Mouse (Mus musculus): ENCODE results near the gene Zfp663. TPM values are rescaled to one million over a fixed set of nuclear protein-coding genes. Genes with fewer than 3 reads are reported as not detected.

Zfp663 gene
- total RNA-seq, 1 experiment: not detected

DNA sequence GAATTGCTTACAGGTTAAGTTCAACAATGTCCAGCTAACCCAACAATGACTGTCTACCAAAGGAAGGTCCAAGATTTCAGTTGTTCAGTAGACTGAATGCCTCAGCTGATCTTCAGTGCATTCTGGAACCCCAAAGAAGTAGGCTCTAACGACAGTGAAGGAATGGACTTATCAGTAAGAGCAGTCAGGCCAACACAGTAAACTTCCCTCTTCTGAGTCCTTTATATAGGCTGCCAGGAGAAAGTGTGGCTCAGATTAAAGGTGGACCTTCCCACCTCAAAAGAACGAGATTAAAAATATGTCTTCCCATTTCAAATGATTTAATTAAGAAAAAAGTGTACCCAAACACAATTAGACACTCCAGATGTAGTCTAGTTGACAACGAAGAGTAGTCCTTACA is 1.8 kb upstream of the Zfp663 start:
- Histone ChIP-seq H3K36me3 (ENCODE audit: control insufficient read depth, insufficient read depth, low read length, poor library complexity, severe bottlenecking) (no peaks in the 10 kb centered on the region), H3K9me3 (ENCODE audit: control insufficient read depth, insufficient read depth, low read depth, low read length) (no peaks in the 10 kb centered on the region), H3K9ac (ENCODE audit: insufficient read depth, low read depth, low read length, poor library complexity, severe bottlenecking) (no peak overlapping the region), H3K4me3 (ENCODE audit: insufficient read depth in 1 of 2, low read depth in 1 of 2, low read length in 2 of 2, poor library complexity in 1 of 2, severe bottlenecking in 1 of 2) (no peak overlapping the region), H3K4me1 (ENCODE audit: control insufficient read depth in 2 of 2, insufficient read depth in 2 of 2, low read length in 2 of 2, poor library complexity in 1 of 2) (peaks cover 0 to 12% of the 10 kb centered on the region in 2 experiments; a peak in 1 of 4 replicates), H3K27ac (ENCODE audit: insufficient read depth, low read depth, low read length, poor library complexity, severe bottlenecking) (no peak overlapping the region)
- TF ChIP-seq CHD2 (IDR thresholded peaks at IDR 0.05; ENCODE audit: low read depth, low read length) (no peak), HCFC1 (IDR thresholded peaks at IDR 0.05; ENCODE audit: borderline replicate concordance, insufficient read depth, low read length) (no peak), MAFK (IDR thresholded peaks at IDR 0.05; ENCODE audit: insufficient read depth, low read depth, low read length) (no peak), ZC3H11A (IDR thresholded peaks at IDR 0.05; ENCODE audit: borderline replicate concordance, low read depth, low read length) (no peak), ZNF384 (IDR thresholded peaks at IDR 0.05; ENCODE audit: low read depth, low read length) (no peak)
- no peak for DNase-seq (ENCODE audit: low read depth, low spot score)
- in situ Hi-C loops (cut with MboI; ENCODE audit: low sequenced_read_pairs in 2 of 2, unreplicated experiment in 2 of 2): no loop called here

GRCm38 (mm10) chr2:165367868-165368439 is 575 bp downstream of the Zfp663 start:
- no peak for TF ChIP-seq MAFK (IDR thresholded peaks at IDR 0.05; ENCODE audit: insufficient read depth, low read depth, low read length)
- Histone ChIP-seq H3K4me1 (ENCODE audit: control insufficient read depth in 2 of 2, insufficient read depth in 2 of 2, low read length in 2 of 2, poor library complexity in 1 of 2) (peaks cover 0 to 20% of the 10 kb centered on the region in 2 experiments; a peak in 2 of 4 replicates), H3K36me3 (ENCODE audit: control insufficient read depth, insufficient read depth, low read length, poor library complexity, severe bottlenecking) (no peaks in the 10 kb centered on the region), H3K9ac (ENCODE audit: insufficient read depth, low read depth, low read length, poor library complexity, severe bottlenecking) (no peak overlapping the region), H3K4me3 (ENCODE audit: insufficient read depth in 1 of 2, low read depth in 1 of 2, low read length in 2 of 2, poor library complexity in 1 of 2, severe bottlenecking in 1 of 2) (peak overlapping the region; percentile 53 to 60; a peak in 3 of 4 replicates), H3K9me3 (ENCODE audit: control insufficient read depth, insufficient read depth, low read depth, low read length) (no peaks in the 10 kb centered on the region), H3K27ac (ENCODE audit: insufficient read depth, low read depth, low read length, poor library complexity, severe bottlenecking) (no peak overlapping the region)
- peak; percentile 66 for DNase-seq (ENCODE audit: low read depth, low spot score)
- in situ Hi-C loops (cut with MboI; ENCODE audit: low sequenced_read_pairs in 2 of 2, unreplicated experiment in 2 of 2): no loop called here

DNA sequence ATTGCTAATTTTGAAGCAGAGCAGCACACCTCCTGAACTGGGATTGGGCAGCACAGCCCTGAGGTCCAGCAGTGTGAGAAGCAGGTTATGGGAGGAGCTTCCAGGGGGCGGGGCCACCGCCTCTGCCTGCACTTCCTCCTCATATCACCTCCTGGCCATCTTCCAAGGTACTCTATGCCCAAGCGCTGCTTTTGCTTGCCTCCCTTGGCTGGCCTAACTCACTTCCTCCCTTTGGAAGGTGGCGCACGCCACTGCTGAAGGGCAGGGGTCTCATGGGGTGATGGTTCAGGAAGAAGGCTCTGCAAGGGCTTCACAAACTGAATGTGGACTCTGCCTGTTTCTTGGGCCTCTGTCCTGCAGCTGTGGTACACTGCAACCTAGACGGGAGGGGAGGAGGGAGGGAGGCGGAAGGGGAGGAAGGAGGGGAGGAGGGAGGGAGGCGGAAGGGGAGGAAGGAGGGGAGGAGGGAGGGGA is 1.4 kb downstream of the Zfp663 start:
- in situ Hi-C loops (cut with MboI; ENCODE audit: low sequenced_read_pairs in 2 of 2, unreplicated experiment in 2 of 2): no loop called here
- Histone ChIP-seq H3K9ac (ENCODE audit: insufficient read depth, low read depth, low read length, poor library complexity, severe bottlenecking) (no peak overlapping the region), H3K9me3 (ENCODE audit: control insufficient read depth, insufficient read depth, low read depth, low read length) (no peaks in the 10 kb centered on the region), H3K4me3 (ENCODE audit: insufficient read depth in 1 of 2, low read depth in 1 of 2, low read length in 2 of 2, poor library complexity in 1 of 2, severe bottlenecking in 1 of 2) (no peak overlapping the region), H3K27ac (ENCODE audit: insufficient read depth, low read depth, low read length, poor library complexity, severe bottlenecking) (no peak overlapping the region), H3K4me1 (ENCODE audit: control insufficient read depth in 2 of 2, insufficient read depth in 2 of 2, low read length in 2 of 2, poor library complexity in 1 of 2) (peaks cover 0 to 20% of the 10 kb centered on the region in 2 experiments; a peak in 2 of 4 replicates), H3K36me3 (ENCODE audit: control insufficient read depth, insufficient read depth, low read length, poor library complexity, severe bottlenecking) (no peaks in the 10 kb centered on the region)
- no peak for DNase-seq (ENCODE audit: low read depth, low spot score)
- TF ChIP-seq HCFC1 (IDR thresholded peaks at IDR 0.05; ENCODE audit: borderline replicate concordance, insufficient read depth, low read length) (no peak), CHD2 (IDR thresholded peaks at IDR 0.05; ENCODE audit: low read depth, low read length) (no peak), ZNF384 (IDR thresholded peaks at IDR 0.05; ENCODE audit: low read depth, low read length) (no peak), MAFK (IDR thresholded peaks at IDR 0.05; ENCODE audit: insufficient read depth, low read depth, low read length) (no peak)

- Histone ChIP-seq H3K4me3 (ENCODE audit: insufficient read depth in 1 of 2, low read depth in 1 of 2, low read length in 2 of 2, poor library complexity in 1 of 2, severe bottlenecking in 1 of 2) (peak overlapping the region in 1 of 2 experiments; percentile 27; a peak in 1 of 4 replicates), H3K4me1 (ENCODE audit: control insufficient read depth in 2 of 2, insufficient read depth in 2 of 2, low read length in 2 of 2, poor library complexity in 1 of 2) (peaks cover 0 to 20% of the 10 kb centered on the region in 2 experiments; a peak in 2 of 4 replicates), H3K9me3 (ENCODE audit: control insufficient read depth, insufficient read depth, low read depth, low read length) (no peaks in the 10 kb centered on the region), H3K27ac (ENCODE audit: insufficient read depth, low read depth, low read length, poor library complexity, severe bottlenecking) (no peak overlapping the region), H3K36me3 (ENCODE audit: control insufficient read depth, insufficient read depth, low read length, poor library complexity, severe bottlenecking) (no peaks in the 10 kb centered on the region), H3K9ac (ENCODE audit: insufficient read depth, low read depth, low read length, poor library complexity, severe bottlenecking) (peak overlapping the region; percentile 28; the same call in 1 of the 2 replicates)
- in situ Hi-C loops (cut with MboI; ENCODE audit: low sequenced_read_pairs in 2 of 2, unreplicated experiment in 2 of 2): loop anchor here in 1 of 2 experiments (5.0 kb wide), 1 partner anchor 287 kb away; no protein-coding TSS in a partner anchor
- no peak for TF ChIP-seq HCFC1 (IDR thresholded peaks at IDR 0.05; ENCODE audit: borderline replicate concordance, insufficient read depth, low read length)
- TF ChIP-seq MAFK (IDR thresholded peaks at IDR 0.05; ENCODE audit: insufficient read depth, low read depth, low read length): no peak
- TF ChIP-seq CHD2 (IDR thresholded peaks at IDR 0.05; ENCODE audit: low read depth, low read length): no peak
- no peak for TF ChIP-seq ZNF384 (IDR thresholded peaks at IDR 0.05; ENCODE audit: low read depth, low read length)
- no peak for DNase-seq (ENCODE audit: low read depth, low spot score)
These were observed 4.0 kb downstream of the Zfp663 start for GRCm38 (mm10) chr2:165364334-165365091.
